Mouse (Mus musculus) heart, postnatal 25 days (tissue): ENCODE results near the gene Ctss. TPM values are rescaled to one million over a fixed set of nuclear protein-coding genes. Genes with fewer than 3 reads are reported as not detected.

Experiments
- total RNA-seq, 2 experiments: library from RNA; stranded (reverse); gene quantifications; 2 replicates each; pipeline ENCODE4 v1.2.3; 2021

Gene Ctss
- total RNA-seq, 2 experiments from 2014 or later = 13.6 TPM

Other genes starting within 250 kb of the Ctss start
- 10 to 100 TPM; 20.2 to 23.4 TPM for gene Mindy1, start 245.4 kb upstream of the Ctss start, total RNA-seq
- 10 to 100 TPM; 22.1 to 22.8 TPM for gene Prune1, start 244.7 kb upstream of the Ctss start, total RNA-seq
- gene Anxa9, start 219.6 kb upstream of the Ctss start, total RNA-seq = under 1 TPM; 0.52 to 0.59 TPM
- gene Cers2, start 212.0 kb upstream of the Ctss start, total RNA-seq = 10 to 100 TPM; 35.9 to 40.4 TPM
- gene Setdb1, start 169.6 kb upstream of the Ctss start, total RNA-seq = 10 to 100 TPM; 11.2 to 11.4 TPM
- gene 4930558C23Rik, start 123.9 kb upstream of the Ctss start, total RNA-seq = not detected
- 10 to 100 TPM; 40.8 to 43.6 TPM for gene Arnt, start 92.4 kb upstream of the Ctss start, total RNA-seq
- 10 to 100 TPM in 1 of 2 experiments, 1 to 10 TPM in 1; 8.7 to 10.9 TPM for gene Ctsk, start 27.5 kb upstream of the Ctss start, total RNA-seq
- not detected for gene Hormad1, start 32.9 kb downstream of the Ctss start, total RNA-seq
- 10 to 100 TPM; 18.8 to 19.7 TPM for gene Golph3l, start 62.1 kb downstream of the Ctss start, total RNA-seq
- 10 to 100 TPM; 67.4 to 72.2 TPM for gene Ensa, start 98.2 kb downstream of the Ctss start, total RNA-seq
- 100 to 1,000 TPM; 128 to 152 TPM for gene Mcl1, start 132.0 kb downstream of the Ctss start, total RNA-seq
- 10 to 100 TPM; 52.6 to 64.6 TPM for gene Adamtsl4, start 161.1 kb downstream of the Ctss start, total RNA-seq
- 10 to 100 TPM; 52.1 to 60.8 TPM for gene Ecm1, start 212.8 kb downstream of the Ctss start, total RNA-seq
- 10 to 100 TPM; 46.6 to 49.4 TPM for gene Tars2, start 233.4 kb downstream of the Ctss start, total RNA-seq